ENCODE assay signal across 14 mouse cellular contexts in genomic region chr19:30539365-30539941, GRCm38 (mm10). TPM values are rescaled to one million over a fixed set of nuclear protein-coding genes. Genes with fewer than 3 reads are reported as not detected.
DNase-seq lines count a peak whose midpoint lies in the region; ATAC-seq and TF ChIP-seq lines count a peak whose summit lies in the region.
"Not testable (repeated sequence)": the region's sequence is repeated elsewhere in the genome, so short reads cannot be mapped to it uniquely, and the experiment has no call there.
"Had no signal": no experiment of that assay in that cellular context is flagged by ENCODE, and none has a peak within 500 bp of the region (broad histone marks: within the 10 kb centered on the region; RNA-seq: fewer than 3 reads in every experiment).

No protein-coding gene starts in this region.

- not testable (repeated sequence) for H3K9me3 ChIP-seq in embryonic facial prominence, embryonic 14.5 days (ENCODE audit: control insufficient read depth, low read length); heart, embryonic 11.5 days (replicated peaks; ENCODE audit: control insufficient read depth, low read length); hindbrain, embryonic 16.5 days (ENCODE audit: control insufficient read depth, low read length); liver, postnatal 0 days (ENCODE audit: low read length)

- not testable (repeated sequence) for ATAC-seq in embryonic facial prominence, embryonic 14.5 days (ENCODE audit: low read depth); heart, embryonic 11.5 days (replicated peaks; ENCODE audit: insufficient number of reproducible peaks, low FRiP score, low TSS enrichment); hindbrain, embryonic 16.5 days; liver, postnatal 0 days

- not testable (repeated sequence) for H3K27ac ChIP-seq in bone marrow macrophage, adult 2 months (ENCODE audit: insufficient read depth, low read depth, low read length); embryonic facial prominence, embryonic 14.5 days (replicated peaks; ENCODE audit: low read depth, low read length); heart, embryonic 11.5 days (ENCODE audit: low read depth, low read length); hindbrain, embryonic 16.5 days (ENCODE audit: low read depth, low read length); left cerebral cortex, adult 2 months; liver, postnatal 0 days (ENCODE audit: low read depth)
- H3K27ac ChIP-seq in testis, adult 2 months (ENCODE audit: control insufficient read depth, insufficient read depth, low read depth, low read length): peak overlapping the region; percentile 91

- not testable (repeated sequence) for TF ChIP-seq EP300 in liver, postnatal 0 days (IDR thresholded peaks at IDR 0.05; ENCODE audit: low read depth)

- not testable (repeated sequence) for DNase-seq in embryonic facial prominence, embryonic 14.5 days (ENCODE audit: low spot score); left cerebral cortex, adult 2 months (ENCODE audit: extremely low spot score in 1 of 2, low spot score in 2 of 2); liver, postnatal 0 days
- DNase-seq in neural tube, embryonic 10.5 days (ENCODE audit: extremely low spot score, low spot score): peak; percentile 45

- intact Hi-C loops in left cerebral cortex, adult 2 months (cut with DNase I): not testable (repeated sequence)

- 2% methylated on average over 41 of the region's 44 CpGs for WGBS in embryonic facial prominence, embryonic 14.5 days
- WGBS in heart, embryonic 11.5 days (ENCODE audit: insufficient replicate concordance): 2% methylated on average over 43 of the region's 44 CpGs
- 1% methylated on average over 41 of the region's 44 CpGs for WGBS in hindbrain, embryonic 16.5 days
- WGBS in liver, postnatal 0 days (ENCODE audit: insufficient replicate concordance): 2% methylated on average over 41 of the region's 44 CpGs

- not testable (repeated sequence) for H3K36me3 ChIP-seq in embryonic facial prominence, embryonic 14.5 days (ENCODE audit: control insufficient read depth, insufficient read depth, low read length); heart, embryonic 11.5 days (ENCODE audit: control insufficient read depth, insufficient read depth, low read length); hindbrain, embryonic 16.5 days (ENCODE audit: control insufficient read depth, insufficient read depth, low read length); liver, postnatal 0 days (replicated peaks; ENCODE audit: insufficient read depth, low read length); testis, adult 2 months (ENCODE audit: control insufficient read depth, insufficient read depth, low read length)

- H3K4me2 ChIP-seq in embryonic facial prominence, embryonic 14.5 days (ENCODE audit: low read depth, low read length): peak overlapping the region; percentile 69
- peak overlapping the region; percentile 64 for H3K4me2 ChIP-seq in heart, embryonic 11.5 days
- peak overlapping the region; percentile 68 for H3K4me2 ChIP-seq in hindbrain, embryonic 16.5 days (ENCODE audit: low read length)
- peak overlapping the region; percentile 64 for H3K4me2 ChIP-seq in liver, postnatal 0 days (ENCODE audit: low read depth, low read length)

- not testable (repeated sequence) for TF ChIP-seq CTCF in bone marrow macrophage, adult 2 months (IDR thresholded peaks at IDR 0.05; ENCODE audit: low read depth, low read length); left cerebral cortex, adult 2 months (IDR thresholded peaks at IDR 0.05); liver, postnatal 0 days (IDR thresholded peaks at IDR 0.05; ENCODE audit: low read depth); testis, adult 2 months (IDR thresholded peaks at IDR 0.05; ENCODE audit: control insufficient read depth, insufficient read depth, insufficient replicate concordance, low read depth, low read length)

- H3K4me1 ChIP-seq in bone marrow macrophage, adult 2 months (ENCODE audit: control insufficient read depth, insufficient read depth, low read length); embryonic facial prominence, embryonic 14.5 days (ENCODE audit: control insufficient read depth, insufficient read depth, low read length); heart, embryonic 11.5 days (ENCODE audit: control insufficient read depth, insufficient read depth, low read length); hindbrain, embryonic 16.5 days (ENCODE audit: control insufficient read depth, insufficient read depth, low read depth, low read length); liver, postnatal 0 days (ENCODE audit: insufficient read depth); testis, adult 2 months (ENCODE audit: control insufficient read depth, insufficient read depth, low read length): not testable (repeated sequence)

- H3K27me3 ChIP-seq in embryonic facial prominence, embryonic 14.5 days (replicated peaks; ENCODE audit: control insufficient read depth, insufficient read depth, low read length): peaks cover 12% of the 10 kb centered on the region
- not testable (repeated sequence) for H3K27me3 ChIP-seq in heart, embryonic 11.5 days (ENCODE audit: control insufficient read depth, insufficient read depth, low read length); hindbrain, embryonic 16.5 days (replicated peaks; ENCODE audit: control insufficient read depth, insufficient read depth, low read length); liver, postnatal 0 days (ENCODE audit: insufficient read depth, low read length); testis, adult 2 months (ENCODE audit: control insufficient read depth, insufficient read depth, low read length)

- not testable (repeated sequence) for TF ChIP-seq POLR2A in bone marrow macrophage, adult 2 months (IDR thresholded peaks at IDR 0.05; ENCODE audit: borderline replicate concordance, low read depth, low read length)
- peak; percentile 49 for TF ChIP-seq POLR2A in testis, adult 2 months (IDR thresholded peaks at IDR 0.05; ENCODE audit: control insufficient read depth, low read depth, low read length)

- H3K9ac ChIP-seq in embryonic facial prominence, embryonic 14.5 days (ENCODE audit: low read depth, low read length): peak overlapping the region; percentile 58
- 0 out of 2 replicates have a peak overlapping the region, but pooled peaks have one; percentile 22 for H3K9ac ChIP-seq in heart, embryonic 11.5 days (ENCODE audit: low read depth, low read length)
- H3K9ac ChIP-seq in hindbrain, embryonic 16.5 days (ENCODE audit: low read depth, low read length): peak overlapping the region; percentile 62
- H3K9ac ChIP-seq in liver, postnatal 0 days (replicated peaks): not testable (repeated sequence)

- peak overlapping the region; percentile 17; the same call in 1 of the 2 replicates for H3K4me3 ChIP-seq in bone marrow macrophage, adult 2 months (ENCODE audit: insufficient read depth, low read length)
- peak overlapping the region; percentile 42 for H3K4me3 ChIP-seq in embryonic facial prominence, embryonic 14.5 days (ENCODE audit: low read depth, low read length)
- peak overlapping the region; percentile 48 for H3K4me3 ChIP-seq in heart, embryonic 11.5 days (ENCODE audit: low read depth, low read length)
- H3K4me3 ChIP-seq in hindbrain, embryonic 16.5 days (ENCODE audit: low read length): peak overlapping the region; percentile 48
- H3K4me3 ChIP-seq in left cerebral cortex, adult 2 months: peak overlapping the region; percentile 27
- peak overlapping the region; percentile 39 for H3K4me3 ChIP-seq in liver, postnatal 0 days (ENCODE audit: low read depth, low read length)
- H3K4me3 ChIP-seq in testis, adult 2 months (ENCODE audit: control insufficient read depth, low read depth, low read length): peak overlapping the region; percentile 84

RNA-seq across cellular contexts. Expression of gene Dkk1, which starts 10.0 kb away (rescaled TPM):
- polyA plus RNA-seq in bone marrow macrophage, adult 2 months (2012; ENCODE audit: insufficient read depth, insufficient read length, missing spikeins): not detected in 2 replicates
- polyA plus RNA-seq in embryonic facial prominence, embryonic 14.5 days (2014; fragmentation: Nextera tagmentation; extraction: Ambion mirVana): 11.3 and 12.0 TPM in 2 replicates
- polyA plus RNA-seq in heart, embryonic 11.5 days (2014; fragmentation: Nextera tagmentation; extraction: Ambion mirVana): 2.3 and 3.1 TPM in 2 replicates
- 0.78 and 1.5 TPM in 2 replicates for polyA plus RNA-seq in hindbrain, embryonic 16.5 days (2015; fragmentation: Nextera tagmentation; extraction: Ambion mirVana)
- total RNA-seq in left cerebral cortex, adult 2 months (2021): not detected
- not detected in 2 replicates for polyA plus RNA-seq in liver, postnatal 0 days (2015; fragmentation: Nextera tagmentation; extraction: Ambion mirVana)
- not detected in 2 replicates for polyA plus RNA-seq in testis, adult 2 months (2012; rRNA removed)
- total RNA-seq: adrenal gland, adult 2 months; heart, adult 8-10 months; layer of hippocampus, postnatal 14 days; liver, adult 2 months; megakaryocyte-erythroid progenitor cell, adult 5-6 weeks had no signal
- polyA plus RNA-seq: adrenal gland, adult 2 months; C2C12; liver, adult 2 months had no signal

Comparison
In these comparisons a context has a peak if more than half of its experiments do, and no peak if none do; other contexts are left out.
1. H3K4me3 ChIP-seq: peak in every context shown above with its lines; median percentile 84 in testis, adult 2 months; 48 in heart, embryonic 11.5 days; 48 in hindbrain, embryonic 16.5 days; 42 in embryonic facial prominence, embryonic 14.5 days; 39 in liver, postnatal 0 days; 27 in left cerebral cortex, adult 2 months; 17 in bone marrow macrophage, adult 2 months.